Mouse (Mus musculus) testis, adult 2 months (tissue): ENCODE results near the gene Lig4. TPM values are rescaled to one million over a fixed set of nuclear protein-coding genes. Genes with fewer than 3 reads are reported as not detected.

Source experiments
- H3K27ac ChIP-seq: fragments of 200-500 bp; 2 replicates; pipeline ENCODE4 v1.5.1; 2012; ENCODE audit warnings: low read depth, low read length; ENCODE audit not compliant: control insufficient read depth, insufficient read depth
- H3K27me3 ChIP-seq: fragments of 200-500 bp; 2 replicates; pipeline ENCODE4 v1.6.1; 2012; ENCODE audit warnings: mild to moderate bottlenecking, low read length, moderate library complexity; ENCODE audit not compliant: control insufficient read depth, insufficient read depth
- H3K36me3 ChIP-seq: fragments of 200-500 bp; 2 replicates; pipeline ENCODE4 v1.6.1; 2012; ENCODE audit warnings: mild to moderate bottlenecking, low read length; ENCODE audit not compliant: control insufficient read depth, insufficient read depth
- H3K4me1 ChIP-seq: fragments of 200-500 bp; 2 replicates; pipeline ENCODE4 v1.6.1; 2012; ENCODE audit warnings: low read length; ENCODE audit not compliant: control insufficient read depth, insufficient read depth
- H3K4me3 ChIP-seq: fragments of 200-500 bp; 2 replicates; pipeline ENCODE4 v1.5.1; 2012; ENCODE audit warnings: low read depth, mild to moderate bottlenecking, low read length, moderate library complexity, mixed read lengths; ENCODE audit not compliant: control insufficient read depth
- CTCF ChIP-seq: fragments of 200-500 bp; IDR thresholded peaks from 2 replicates; pipeline ENCODE4 v1.5.1; 2012; ENCODE audit warnings: low read depth, mild to moderate bottlenecking, inconsistent platforms, low read length, moderate library complexity; ENCODE audit not compliant: control insufficient read depth, insufficient read depth, insufficient replicate concordance
- POLR2A ChIP-seq: fragments of 200-500 bp; IDR thresholded peaks from 2 replicates; pipeline ENCODE4 v1.6.1; 2012; ENCODE audit warnings: low read depth, mild to moderate bottlenecking, inconsistent platforms, low read length, moderate library complexity; ENCODE audit not compliant: control insufficient read depth
- polyA plus RNA-seq: library from polyadenylated mRNA; depleted of rRNA; stranded (reverse); fragments of >200 nt; gene quantifications from 2 replicates; pipeline ENCODE4 v1.2.3, GENCODE M21; 2012; rRNA removed

Gene Lig4
- polyA plus RNA-seq, 1 experiment, result 9.0 TPM

DNA sequence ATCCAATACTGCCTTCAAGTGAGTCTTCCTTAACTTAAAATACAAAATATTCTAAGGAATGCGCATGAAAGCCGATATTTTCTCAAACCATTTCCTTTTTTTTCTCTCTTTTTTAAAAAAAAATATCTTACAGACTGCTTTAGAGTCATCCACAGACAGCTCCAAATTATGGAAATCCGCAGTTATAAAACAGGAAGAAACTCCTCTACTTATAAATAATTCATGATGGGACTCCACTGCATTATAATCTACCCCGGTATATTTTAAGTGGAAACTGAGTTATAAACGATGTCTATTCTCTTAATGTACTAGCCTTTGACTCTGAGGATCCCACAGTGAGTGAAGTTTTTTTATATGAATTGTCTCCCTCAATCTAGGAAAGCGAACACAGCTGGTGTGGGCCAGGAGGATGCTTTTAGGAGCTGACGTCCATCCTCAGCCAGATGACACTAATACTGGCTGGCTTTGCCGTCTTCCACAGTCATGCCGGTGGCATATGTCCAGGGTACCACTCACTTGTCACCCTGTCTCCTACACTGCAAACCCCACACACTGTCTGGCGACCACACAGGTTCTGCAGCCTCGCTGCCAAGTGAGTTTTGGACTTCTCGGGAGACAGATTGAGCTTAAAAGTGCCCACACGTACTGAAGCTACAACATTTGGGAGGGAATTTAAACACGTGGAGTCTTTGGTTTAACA, 47.6 kb downstream of the Lig4 start:
- Histone ChIP-seq H3K4me1 (no peaks in the 10 kb centered on the region), H3K27me3 (no peaks in the 10 kb centered on the region), H3K36me3 (no peaks in the 10 kb centered on the region), H3K4me3 (no peak overlapping the region), H3K27ac (no peak overlapping the region)
- no peak for TF ChIP-seq CTCF
- no peak for TF ChIP-seq POLR2A

Other genes starting within 250 kb of the Lig4 start
- gene Fam155a, start 206.5 kb downstream of the Lig4 start, polyA plus RNA-seq, result 0.08 TPM in 1 of 2 replicates, not detected in the other
- not detected in 2 replicates for gene Gm10217, start 113.4 kb downstream of the Lig4 start, polyA plus RNA-seq
- gene Abhd13, start within 50 bp of the Lig4 start, polyA plus RNA-seq, result 1.8 and 2.2 TPM in 2 replicates
- 0.48 and 0.81 TPM in 2 replicates for gene Tnfsf13b, start 28.8 kb upstream of the Lig4 start, polyA plus RNA-seq
- 0.34 and 0.44 TPM in 2 replicates for gene Myo16, start 176.2 kb upstream of the Lig4 start, polyA plus RNA-seq